Mouse (Mus musculus) thymus, adult 2 months (tissue): ENCODE measurements around the gene Bcl11b. TPM values are rescaled to one million over a fixed set of nuclear protein-coding genes. Genes with fewer than 3 reads are reported as not detected.
A peak's percentile ranks its signal among the peaks of the same experiment; 100 is the strongest.

Source experiments
- DNase-seq: peaks from one replicate; pipeline ENCODE4 v3.0.0; 2021
- H3K27ac ChIP-seq: fragments of 200-500 bp; 2 replicates; pipeline ENCODE4 v1.5.1; 2012; ENCODE audit warnings: low read length, control low read depth; ENCODE audit not compliant: control insufficient read depth, insufficient read depth
- H3K27me3 ChIP-seq: fragments of 200-500 bp; 2 replicates; pipeline ENCODE4 v1.6.1; 2012; ENCODE audit warnings: mild to moderate bottlenecking, low read length, moderate library complexity, mixed read lengths; ENCODE audit not compliant: control insufficient read depth, insufficient read depth
- H3K36me3 ChIP-seq: fragments of 200-500 bp; 2 replicates; pipeline ENCODE4 v1.6.1; 2012; ENCODE audit warnings: mild to moderate bottlenecking, low read length, moderate library complexity; ENCODE audit not compliant: control insufficient read depth, insufficient read depth
- H3K4me1 ChIP-seq: fragments of 200-500 bp; replicated peaks from 2 replicates; pipeline ENCODE4 v1.6.1; 2012; ENCODE audit warnings: low read length; ENCODE audit not compliant: control insufficient read depth, insufficient read depth
- H3K4me3 ChIP-seq: fragments of 200-500 bp; 2 replicates; pipeline ENCODE4 v1.5.1; 2012; ENCODE audit warnings: mild to moderate bottlenecking, low read length, control low read depth, moderate library complexity; ENCODE audit not compliant: control insufficient read depth, insufficient read depth
- CTCF ChIP-seq: fragments of 200-500 bp; IDR thresholded peaks from 2 replicates; pipeline ENCODE4 v1.5.1; 2012; ENCODE audit warnings: mild to moderate bottlenecking, control low read depth, low read length, moderate library complexity, borderline replicate concordance; ENCODE audit not compliant: control insufficient read depth, poor library complexity, insufficient read depth; ENCODE audit errors: extremely low read depth
- POLR2A ChIP-seq: fragments of 200-500 bp; IDR thresholded peaks from 2 replicates; pipeline ENCODE4 v1.6.1; 2012; ENCODE audit warnings: mild to moderate bottlenecking, low read length, control low read depth, moderate library complexity; ENCODE audit not compliant: control insufficient read depth, poor library complexity, insufficient read depth; ENCODE audit errors: extremely low read depth
- WGBS: fragments of 180-500 bp; shearing (Covaris S2); methylation state at CpG from one replicate; pipeline ENCODE4 v1.1.7; 2018; 5-methylcytosine and 5-hydroxymethylcytosine counted together
- polyA plus RNA-seq: library from polyadenylated mRNA; depleted of rRNA; stranded (reverse); fragments of >200 nt; gene quantifications from 2 replicates; pipeline ENCODE4 v1.2.3, GENCODE M21; 2012

Bcl11b gene
- polyA plus RNA-seq, 1 experiment = 346 TPM

DNA sequence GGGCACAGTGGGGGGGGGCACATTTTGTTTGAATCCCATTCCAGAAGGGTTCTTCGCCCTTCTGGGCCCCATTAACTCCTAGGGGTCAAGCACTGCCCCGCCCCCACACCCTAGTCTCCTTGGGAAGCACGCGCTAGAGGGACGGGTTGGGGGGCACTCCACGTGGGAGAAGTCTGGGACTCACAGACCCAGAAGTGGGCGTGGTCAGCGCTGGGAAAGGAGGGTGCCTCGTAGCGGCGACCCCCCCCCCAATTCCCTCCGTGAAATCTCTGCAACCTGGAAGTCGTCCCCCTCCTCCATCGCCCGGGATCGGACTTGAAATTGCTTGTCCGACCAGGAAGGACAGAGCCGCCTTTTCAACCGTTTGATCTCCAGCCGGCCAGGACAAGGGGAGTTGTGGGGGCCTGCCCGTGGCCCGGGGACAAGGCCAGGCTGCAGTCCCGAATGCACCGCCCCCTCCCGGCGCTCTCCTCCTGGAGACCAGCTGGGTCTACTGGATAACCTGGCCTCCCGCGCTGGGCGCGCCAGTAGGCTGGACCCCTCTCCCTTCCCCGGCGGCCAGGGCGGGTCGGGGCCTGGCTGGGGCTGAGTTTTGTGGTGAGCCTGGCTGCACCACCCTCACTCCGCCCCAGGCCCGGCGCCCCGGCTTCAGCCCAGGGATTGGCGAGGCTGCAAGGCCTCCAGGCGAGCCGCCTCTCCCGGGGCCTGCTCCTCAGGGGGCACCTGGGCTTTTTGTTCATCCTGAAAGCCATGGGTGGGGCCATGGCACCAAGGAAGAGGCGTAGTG lies 1.5 kb upstream of the Bcl11b start:
- TF ChIP-seq POLR2A = 0 out of 2 replicates have a peak, but pooled peaks have one; percentile 5
- no peak for TF ChIP-seq CTCF
- Histone ChIP-seq H3K27me3 (no peaks in the 10 kb centered on the region), H3K36me3 (peaks cover under 1% of the 10 kb centered on the region; the same call in 1 of the 2 replicates), H3K4me3 (peak overlapping the region; percentile 36), H3K4me1 (peaks cover 26% of the 10 kb centered on the region), H3K27ac (no peak overlapping the region)
- DNase-seq = peak; percentile 45
- WGBS = 3% methylated on average over 43 of the region's 43 CpGs

DNA sequence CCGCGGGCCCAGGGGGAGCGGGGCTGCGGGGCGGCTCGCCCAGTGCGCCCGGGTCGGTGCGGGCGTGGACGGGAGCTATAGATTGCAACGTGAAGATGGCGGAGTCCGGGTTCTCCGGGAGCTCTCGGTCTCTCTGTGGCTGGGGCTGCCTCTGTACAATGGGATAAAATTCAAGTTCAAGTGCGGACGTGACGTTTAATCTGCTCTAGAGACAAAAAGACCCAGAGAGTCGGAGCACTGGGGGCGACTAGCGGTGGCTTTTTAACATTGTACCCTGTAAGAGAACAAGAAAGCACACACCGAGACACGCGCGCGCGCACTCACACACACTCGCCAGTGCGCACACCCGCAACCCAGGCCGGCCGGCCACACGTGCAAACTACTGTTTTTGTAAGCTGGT lies 526 bp upstream of the Bcl11b start:
- no peaks in the 10 kb centered on the region for H3K27me3 ChIP-seq
- peak overlapping the region; percentile 95 for H3K27ac ChIP-seq
- WGBS = under 1% methylated on average over 35 of the region's 35 CpGs
- peak overlapping the region; percentile 95 for H3K4me3 ChIP-seq
- peaks cover 23% of the 10 kb centered on the region for H3K4me1 ChIP-seq
- H3K36me3 ChIP-seq = peaks cover 8% of the 10 kb centered on the region
- TF ChIP-seq CTCF (peak; percentile 50; the same call in 1 of the 2 replicates), POLR2A (peak; percentile 96)
- peak; percentile 91 for DNase-seq

DNA sequence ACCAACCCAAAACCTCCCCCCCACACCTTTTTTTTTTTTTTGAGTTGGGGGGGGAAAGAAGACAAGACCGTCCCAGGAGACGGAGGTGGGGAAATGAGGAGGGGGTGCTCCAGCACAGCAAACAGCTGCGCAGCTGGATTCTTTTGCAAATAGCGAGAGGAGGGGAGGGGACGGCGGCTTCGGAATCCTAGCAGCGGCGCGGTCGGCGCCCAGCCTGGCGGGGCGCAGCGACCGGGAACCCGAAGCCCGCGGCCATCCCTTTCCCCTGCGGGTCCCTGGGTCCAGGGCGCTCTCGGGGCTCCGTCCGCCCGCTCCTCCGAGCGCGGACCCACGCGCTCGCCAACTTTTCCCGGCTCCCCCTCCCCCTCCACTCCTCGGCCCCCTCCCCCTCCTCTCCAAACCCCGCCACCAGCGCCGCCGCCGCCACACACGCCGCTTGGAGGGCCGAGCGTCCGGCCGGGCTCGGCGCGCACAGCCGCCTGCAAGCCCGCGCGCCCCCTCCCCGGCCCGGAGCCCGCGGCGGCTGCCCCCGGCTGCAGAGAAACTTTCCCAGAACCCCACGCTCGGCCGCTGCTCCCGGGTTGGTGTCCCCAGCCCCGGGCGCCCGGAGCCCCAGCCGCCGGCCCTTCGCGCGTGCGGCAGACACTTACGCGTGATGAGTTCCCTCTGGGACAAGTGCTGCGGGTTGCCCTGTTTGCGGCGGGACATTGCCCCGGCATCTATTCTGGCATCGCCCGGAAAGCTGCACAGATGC lies 789 bp downstream of the Bcl11b start:
- H3K36me3 ChIP-seq = peaks cover 9% of the 10 kb centered on the region
- TF ChIP-seq POLR2A (no peak), CTCF (no peak)
- 1% methylated on average over 74 of the region's 78 CpGs for WGBS
- H3K4me3 ChIP-seq = peak overlapping the region; percentile 95
- peak overlapping the region; percentile 95 for H3K27ac ChIP-seq
- H3K27me3 ChIP-seq = no peaks in the 10 kb centered on the region
- peak; percentile 49 for DNase-seq
- peaks cover 28% of the 10 kb centered on the region for H3K4me1 ChIP-seq

DNA sequence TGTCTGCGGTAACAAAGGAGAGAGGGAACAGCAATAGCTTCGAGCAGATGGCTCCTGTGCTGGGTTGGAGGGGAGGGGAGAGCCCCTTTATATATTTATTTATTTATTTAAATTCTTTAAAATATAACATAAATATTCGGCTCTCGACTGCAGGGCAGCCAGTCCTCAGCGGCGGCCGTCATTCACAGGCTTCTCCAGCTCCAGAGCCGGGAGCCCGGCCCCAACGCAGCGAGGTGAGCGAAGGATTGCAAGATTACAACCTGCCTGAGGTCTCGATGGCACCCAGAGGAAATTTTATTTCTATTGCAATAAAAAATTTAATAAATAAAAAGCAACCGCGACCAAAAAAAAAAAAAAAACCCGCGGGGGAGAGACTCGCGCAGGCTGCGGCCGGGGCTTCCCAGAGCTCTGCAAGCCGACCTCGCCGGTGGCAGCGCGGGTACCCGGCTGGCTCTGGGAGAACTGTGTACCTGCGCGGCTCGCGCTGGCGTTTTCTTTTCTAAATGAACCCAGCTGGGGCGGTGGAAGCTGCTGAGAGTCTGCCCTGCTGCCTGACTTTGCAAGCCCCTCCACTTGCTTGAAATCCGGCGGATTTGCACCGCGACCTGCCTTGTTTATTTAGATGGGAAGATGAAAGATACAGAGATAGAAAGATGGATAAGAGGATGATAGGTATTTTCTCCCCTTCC lies 1.6 kb downstream of the Bcl11b start:
- Histone ChIP-seq H3K27me3 (no peaks in the 10 kb centered on the region), H3K4me1 (peaks cover 33% of the 10 kb centered on the region), H3K36me3 (peaks cover 9% of the 10 kb centered on the region), H3K4me3 (peak overlapping the region; percentile 95), H3K27ac (peak overlapping the region; percentile 95)
- WGBS = under 1% methylated on average over 37 of the region's 37 CpGs
- peak; percentile 71 for DNase-seq
- no peak for TF ChIP-seq POLR2A
- TF ChIP-seq CTCF = no peak

DNA sequence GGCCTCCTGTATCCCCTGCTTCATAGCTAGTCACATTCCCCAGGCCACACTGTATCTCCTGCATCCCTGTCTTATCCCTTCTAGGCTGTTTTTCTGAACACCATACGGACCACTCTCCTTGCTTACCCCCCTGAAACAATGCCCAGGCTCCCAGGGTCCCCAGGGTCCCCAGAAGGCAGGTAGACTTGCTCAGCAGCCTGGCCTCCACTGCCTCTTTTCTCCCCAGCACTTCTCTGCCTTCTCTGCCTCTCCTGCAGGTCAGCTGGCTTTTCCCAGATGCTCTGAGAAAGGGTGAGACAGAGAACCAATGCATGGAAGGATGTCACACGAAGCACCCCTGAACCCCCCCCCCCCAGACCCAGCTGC lies 2.7 kb downstream of the Bcl11b start:
- Histone ChIP-seq H3K27me3 (no peaks in the 10 kb centered on the region), H3K4me1 (peaks cover 28% of the 10 kb centered on the region), H3K27ac (peak overlapping the region; percentile 93), H3K36me3 (peaks cover 9% of the 10 kb centered on the region), H3K4me3 (peak overlapping the region; percentile 98)
- 11% methylated on average over 2 of the region's 2 CpGs for WGBS
- peak; percentile 40 for DNase-seq
- TF ChIP-seq CTCF (no peak), POLR2A (no peak; the same call in 1 of the 2 replicates)

DNA sequence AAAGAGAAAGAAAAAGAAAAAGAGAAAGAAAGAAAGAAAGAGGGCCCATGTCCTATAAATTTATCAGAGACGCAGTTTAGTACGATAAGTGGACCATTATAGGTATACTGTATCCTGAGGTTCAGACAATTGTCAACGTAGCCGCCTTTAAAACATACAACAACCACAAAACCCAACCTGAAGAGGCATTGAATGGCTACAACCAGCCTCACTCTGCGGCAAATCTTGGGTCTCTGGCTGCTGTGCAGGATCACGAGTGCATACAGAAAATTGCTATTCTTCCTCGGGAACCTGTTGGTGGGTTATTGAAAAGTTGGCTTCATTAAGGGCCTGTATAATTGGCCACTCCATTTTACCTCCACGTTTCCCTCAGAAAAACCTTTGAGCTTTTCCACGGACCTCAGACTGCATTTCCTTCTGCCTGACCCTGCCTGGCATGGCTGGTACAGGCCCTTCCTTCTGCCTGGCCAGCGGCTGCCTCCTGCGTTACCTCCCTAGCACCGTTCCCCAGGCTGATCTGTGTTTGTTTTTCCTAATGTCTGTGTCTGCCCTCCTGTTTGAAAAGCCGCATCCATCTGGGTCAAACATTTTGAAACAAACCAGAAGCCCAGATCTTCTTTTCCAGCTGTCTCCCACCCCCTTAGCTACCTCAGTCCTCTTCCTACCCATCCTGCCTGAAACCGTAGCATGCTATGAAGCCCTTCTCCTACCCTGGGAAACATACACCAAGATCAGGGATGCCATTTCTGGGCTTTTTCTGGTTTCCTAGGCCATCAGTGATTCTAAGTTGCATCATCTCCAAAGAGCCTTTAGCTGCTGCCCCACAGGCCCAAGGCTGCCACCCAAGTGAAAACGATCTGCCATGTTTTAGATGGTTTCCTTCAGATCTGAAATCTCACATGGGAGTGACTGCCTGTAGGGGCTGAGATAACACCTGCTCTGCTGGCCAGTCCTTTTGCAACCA lies 3.4 kb downstream of the Bcl11b start:
- H3K27me3 ChIP-seq = no peaks in the 10 kb centered on the region
- 10% methylated on average over 15 of the region's 15 CpGs for WGBS
- TF ChIP-seq POLR2A = no peak
- TF ChIP-seq CTCF = no peak
- peaks cover 28% of the 10 kb centered on the region for H3K4me1 ChIP-seq
- H3K27ac ChIP-seq = peak overlapping the region; percentile 93
- H3K36me3 ChIP-seq = peaks cover 9% of the 10 kb centered on the region
- H3K4me3 ChIP-seq = peak overlapping the region; percentile 98
- peak; percentile 33 for DNase-seq
